Mouse (Mus musculus) bone marrow macrophage, adult 2 months (primary cell): ENCODE measurements around the gene Htr2a. TPM values are rescaled to one million over a fixed set of nuclear protein-coding genes. Genes with fewer than 3 reads are reported as not detected.

Experiments used
- H3K27ac ChIP-seq: 2 replicates; pipeline ENCODE4 v1.5.1; 2012; ENCODE audit warnings: low read depth, low read length; ENCODE audit not compliant: insufficient read depth
- H3K4me1 ChIP-seq: 2 replicates; pipeline ENCODE4 v1.6.1; 2012; ENCODE audit warnings: low read length; ENCODE audit not compliant: control insufficient read depth, insufficient read depth
- H3K4me3 ChIP-seq: 2 replicates; pipeline ENCODE4 v1.5.1; 2012; ENCODE audit warnings: mild to moderate bottlenecking, low read length, moderate library complexity; ENCODE audit not compliant: insufficient read depth
- CTCF ChIP-seq: IDR thresholded peaks from 2 replicates; pipeline ENCODE4 v1.5.1; 2012; ENCODE audit warnings: low read depth, mild to moderate bottlenecking, low read length, moderate library complexity
- POLR2A ChIP-seq: IDR thresholded peaks from 2 replicates; pipeline ENCODE4 v1.6.1; 2012; ENCODE audit warnings: mild to moderate bottlenecking, low read depth, low read length, borderline replicate concordance
- polyA plus RNA-seq: library from polyadenylated mRNA; stranded (reverse); fragments of >200 nt; gene quantifications from 2 replicates; pipeline ENCODE4 v1.2.4, GENCODE M21; 2012; ENCODE audit not compliant: missing spikeins, insufficient read depth, insufficient read length

The Htr2a gene
- polyA plus RNA-seq, 1 experiment = 0.19 TPM

GRCm38 (mm10) chr14:74646107-74646793 lies 5.6 kb downstream of the Htr2a start:
- peak overlapping the region; percentile 29 for H3K4me3 ChIP-seq
- peaks cover 37% of the 10 kb centered on the region for H3K4me1 ChIP-seq
- TF ChIP-seq CTCF (no peak), POLR2A (no peak)
- H3K27ac ChIP-seq = peak overlapping the region; percentile 49

GRCm38 (mm10) chr14:74650001-74650400 lies 9.4 kb downstream of the Htr2a start:
- Histone ChIP-seq H3K4me1 (peaks cover 34% of the 10 kb centered on the region), H3K4me3 (no peak overlapping the region), H3K27ac (no peak overlapping the region)
- TF ChIP-seq CTCF (no peak), POLR2A (no peak)

GRCm38 (mm10) chr14:74651678-74652077 lies 11.0 kb downstream of the Htr2a start:
- Histone ChIP-seq H3K4me3 (no peak overlapping the region), H3K4me1 (peaks cover 22% of the 10 kb centered on the region), H3K27ac (no peak overlapping the region)
- TF ChIP-seq POLR2A = no peak
- no peak for TF ChIP-seq CTCF

- Histone ChIP-seq H3K4me1 (peaks cover 3% of the 10 kb centered on the region), H3K4me3 (no peak overlapping the region), H3K27ac (no peak overlapping the region)
- TF ChIP-seq POLR2A (no peak), CTCF (no peak)
Observed at GRCm38 (mm10) chr14:74657227-74657626, 16.6 kb downstream of the Htr2a start.

GRCm38 (mm10) chr14:74659411-74659841 lies 18.8 kb downstream of the Htr2a start:
- Histone ChIP-seq H3K4me3 (no peak overlapping the region), H3K27ac (no peak overlapping the region), H3K4me1 (peaks cover 3% of the 10 kb centered on the region)
- TF ChIP-seq CTCF = no peak
- TF ChIP-seq POLR2A = no peak

GRCm38 (mm10) chr14:74672137-74673019 lies 31.7 kb downstream of the Htr2a start:
- peaks cover 9% of the 10 kb centered on the region for H3K4me1 ChIP-seq
- no peak for TF ChIP-seq CTCF
- no peak for TF ChIP-seq POLR2A
- H3K4me3 ChIP-seq = no peak overlapping the region
- no peak overlapping the region for H3K27ac ChIP-seq

- Histone ChIP-seq H3K4me3 (no peak overlapping the region), H3K4me1 (peaks cover 12% of the 10 kb centered on the region), H3K27ac (no peak overlapping the region)
- TF ChIP-seq CTCF = no peak
Observed at GRCm38 (mm10) chr14:74673020-74673350, 32.3 kb downstream of the Htr2a start.

GRCm38 (mm10) chr14:74673584-74673983 lies 32.9 kb downstream of the Htr2a start:
- Histone ChIP-seq H3K4me1 (peaks cover 14% of the 10 kb centered on the region), H3K4me3 (no peak overlapping the region), H3K27ac (no peak overlapping the region)
- TF ChIP-seq CTCF = no peak
- no peak for TF ChIP-seq POLR2A

- Histone ChIP-seq H3K27ac (no peak overlapping the region), H3K4me3 (no peak overlapping the region), H3K4me1 (peaks cover 16% of the 10 kb centered on the region)
- TF ChIP-seq POLR2A = no peak
- TF ChIP-seq CTCF = no peak
Observed at GRCm38 (mm10) chr14:74679841-74680240, 39.2 kb downstream of the Htr2a start.
